Mouse (Mus musculus) adrenal gland, adult (tissue): ENCODE data around the gene Hsd17b2.

ENCODE experiments used
- DNase-seq, 2 experiments: peaks; one replicate each; pipeline ENCODE4 v3.0.0; 2022 to 2023; ENCODE audit warnings: low spot score in 1 of 2; ENCODE audit not compliant: inconsistent age in 2 of 2

Gene Hsd17b2

DNA sequence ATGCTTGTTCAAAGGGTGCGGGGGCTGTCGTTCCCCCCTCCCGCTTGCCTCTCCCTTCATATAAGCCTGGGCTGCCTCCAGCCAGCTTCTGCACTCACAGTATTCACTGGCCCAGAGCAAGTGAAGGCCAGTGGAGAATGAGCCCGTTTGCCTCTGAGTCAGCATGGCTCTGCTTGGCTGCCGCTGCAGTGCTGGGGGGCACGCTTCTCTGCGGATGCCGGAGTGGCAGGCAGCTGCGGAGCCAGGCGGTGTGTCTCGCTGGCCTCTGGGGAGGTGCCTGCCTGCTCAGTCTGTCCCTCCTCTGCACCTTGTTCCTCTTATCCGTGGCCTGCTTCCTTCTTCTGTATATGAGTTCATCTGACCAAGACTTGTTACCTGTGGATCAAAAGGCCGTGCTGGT is at the start of gene Hsd17b2:
Gene Hsd17b2, plus strand, starts transcription at position 46 of the 400 bp plus-strand sequence.
- peak in 1 of 2 experiments; percentile 3 for DNase-seq

DNA sequence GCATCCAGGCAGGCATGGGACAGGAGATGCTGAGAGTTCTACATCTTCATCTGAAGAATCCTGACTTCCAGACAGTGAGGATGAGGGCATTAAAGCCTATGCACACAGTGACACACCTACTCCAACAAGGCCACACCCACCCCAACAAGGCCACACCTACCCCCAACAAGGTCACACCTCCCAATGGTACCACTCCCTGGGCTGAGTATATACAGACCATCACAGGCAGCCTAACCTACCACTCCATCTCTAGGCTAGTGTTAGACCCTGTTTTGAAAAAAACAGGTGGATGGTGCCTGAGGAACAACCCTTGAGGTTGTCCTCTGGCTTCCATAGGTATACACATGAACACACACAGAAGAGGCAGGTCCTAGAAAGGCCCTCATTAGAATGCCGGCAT is 49.4 kb upstream of the Hsd17b2 start:
- DNase-seq: no peak

DNA sequence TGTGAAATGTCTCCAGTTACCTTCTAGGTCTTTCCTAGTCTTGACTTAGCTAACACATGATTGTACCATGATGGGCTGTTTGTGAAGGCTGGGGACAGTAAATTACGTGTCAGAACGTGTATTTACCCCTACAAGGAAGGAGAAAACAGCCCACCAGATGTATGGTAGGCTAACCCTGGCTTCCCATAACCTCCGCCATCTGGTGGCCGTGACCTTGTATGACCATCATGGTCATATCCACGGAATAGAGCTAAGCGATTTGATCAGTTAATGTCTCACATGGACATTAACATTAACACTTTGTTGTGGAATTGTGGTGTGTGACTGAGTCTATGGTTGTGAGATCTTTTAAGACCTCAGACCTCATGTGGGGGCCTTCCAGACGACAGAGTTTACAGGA is 42.7 kb upstream of the Hsd17b2 start:
- no peak for DNase-seq

DNA sequence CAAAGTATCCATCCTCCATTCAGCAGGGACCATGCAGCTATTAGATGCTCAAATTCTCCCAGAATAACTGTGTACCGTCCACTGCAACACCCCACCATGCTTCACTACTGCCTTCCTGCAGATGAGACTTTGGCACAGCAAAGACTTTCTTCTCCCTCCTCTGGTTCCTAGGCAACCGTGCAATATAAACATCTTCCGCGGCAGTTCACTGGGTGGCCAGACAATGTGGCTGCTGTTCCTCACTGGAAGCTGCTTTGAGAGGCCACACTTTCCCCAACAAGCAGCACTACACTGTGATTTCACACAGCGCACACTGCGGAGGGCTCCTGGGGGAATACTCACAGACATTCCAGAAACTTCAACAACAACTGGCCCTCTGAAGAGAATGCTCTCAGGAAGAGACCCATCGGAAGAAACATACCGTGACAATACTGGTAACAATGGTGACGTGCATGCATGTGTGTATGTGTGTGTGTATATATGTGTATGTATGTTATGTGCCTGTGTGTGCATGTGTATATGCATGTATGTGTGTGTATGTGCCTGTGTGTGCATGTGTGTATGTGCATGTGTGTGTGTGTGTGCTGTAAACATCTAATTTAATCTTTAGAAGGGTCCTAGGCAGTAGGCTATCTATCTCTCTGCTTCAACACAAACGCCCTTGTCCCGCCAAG is 41.2 kb upstream of the Hsd17b2 start:
- DNase-seq: no peak

DNA sequence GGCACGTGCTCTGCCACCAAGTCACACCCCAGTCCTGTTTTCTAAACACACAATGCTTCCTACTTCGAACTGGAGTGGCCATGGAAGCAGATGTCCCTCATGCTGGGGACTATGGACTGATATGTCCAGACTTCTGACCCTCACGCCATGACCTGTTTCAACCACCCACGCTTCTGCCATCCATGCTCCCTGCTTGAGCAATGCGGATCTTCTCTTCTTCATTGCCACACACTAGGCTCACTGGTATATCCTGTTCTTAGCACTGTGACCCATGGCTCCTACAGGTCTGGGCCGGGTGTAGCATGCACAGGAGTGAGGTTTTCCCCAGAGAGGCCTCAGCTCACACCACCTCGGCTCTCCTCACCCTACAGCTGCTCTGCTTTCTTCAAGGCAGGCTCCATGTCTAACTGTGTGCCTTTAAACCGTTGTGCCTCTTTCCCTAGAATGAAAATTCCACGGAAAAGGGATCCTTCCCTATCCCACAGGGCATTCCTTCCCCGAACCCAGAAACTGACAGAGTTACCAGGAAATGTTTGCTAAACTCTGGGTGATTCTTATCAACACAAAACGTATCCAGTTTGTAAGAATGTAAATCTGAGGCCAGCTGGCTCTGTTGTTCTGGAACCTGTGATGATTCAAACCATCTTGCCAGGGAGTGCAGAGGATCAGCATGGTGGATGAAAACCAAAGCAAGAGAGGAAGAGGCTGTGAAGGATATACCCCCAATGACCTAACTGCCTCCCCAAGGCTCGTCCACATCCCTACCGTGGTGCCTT is 34.2 kb upstream of the Hsd17b2 start:
- DNase-seq: no peak

DNA sequence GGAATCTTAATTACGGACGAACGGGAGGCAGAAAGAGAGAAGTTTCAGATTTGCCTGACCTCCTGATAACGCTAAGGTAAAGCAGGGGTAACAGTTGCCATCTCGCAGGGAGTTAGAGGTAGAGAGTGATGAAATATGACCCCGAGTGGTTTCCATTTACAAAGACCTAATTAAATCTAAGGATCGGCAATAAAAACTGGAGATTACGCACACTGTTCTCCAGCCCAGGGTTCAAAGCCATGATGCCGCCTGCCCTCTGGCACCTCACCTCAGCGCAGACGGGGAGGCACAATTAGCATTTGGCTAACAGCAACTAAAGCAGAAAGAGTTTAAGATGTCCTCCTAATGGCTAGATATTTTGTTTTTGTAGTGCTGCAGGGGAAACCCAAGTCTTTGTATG is 31.2 kb upstream of the Hsd17b2 start:
- no peak for DNase-seq

DNA sequence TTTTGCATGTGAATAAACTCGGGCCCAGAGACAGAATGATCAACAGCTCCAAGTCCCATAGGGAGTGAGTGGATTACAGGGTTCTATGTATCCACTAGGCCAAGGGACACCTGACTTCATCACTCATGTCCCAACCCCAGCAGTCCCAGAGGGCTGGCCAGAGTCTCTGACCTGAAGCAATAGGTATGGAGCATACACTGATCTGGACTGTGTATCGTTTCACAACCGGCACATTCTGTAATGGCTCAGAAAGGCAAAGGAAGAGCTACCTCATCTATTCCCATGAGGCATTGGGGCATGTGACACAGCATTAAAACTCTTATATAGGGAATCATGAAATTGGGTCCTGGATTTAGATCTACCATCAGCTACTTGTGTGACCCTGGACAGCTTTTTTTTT is 29.1 kb upstream of the Hsd17b2 start:
- no peak for DNase-seq

DNA sequence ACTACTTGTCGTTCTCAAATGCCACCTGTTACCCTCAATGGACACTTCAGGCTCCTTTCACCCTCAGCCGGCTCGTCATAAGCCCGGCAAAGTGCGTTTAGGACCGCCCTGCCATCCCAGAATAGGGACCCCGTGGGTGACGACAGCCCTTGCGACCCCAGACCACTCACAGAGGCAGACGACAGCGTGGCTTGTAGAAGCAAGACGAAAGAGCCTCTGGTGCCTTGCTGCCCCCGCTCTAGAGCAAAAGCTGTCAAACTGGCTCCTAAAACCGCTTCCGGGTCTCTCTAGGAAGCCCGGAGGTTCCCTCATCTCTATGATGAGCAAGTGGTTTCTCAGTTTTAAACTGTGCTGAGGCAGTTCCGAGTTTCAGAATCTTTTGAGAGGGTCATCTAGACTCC is 28.3 kb upstream of the Hsd17b2 start, which contains the start of gene Sdr42e1:
Gene Sdr42e1, minus strand, starts transcription at position 260 of the 401 bp plus-strand sequence.
- DNase-seq: peak; percentile 36 to 81

DNA sequence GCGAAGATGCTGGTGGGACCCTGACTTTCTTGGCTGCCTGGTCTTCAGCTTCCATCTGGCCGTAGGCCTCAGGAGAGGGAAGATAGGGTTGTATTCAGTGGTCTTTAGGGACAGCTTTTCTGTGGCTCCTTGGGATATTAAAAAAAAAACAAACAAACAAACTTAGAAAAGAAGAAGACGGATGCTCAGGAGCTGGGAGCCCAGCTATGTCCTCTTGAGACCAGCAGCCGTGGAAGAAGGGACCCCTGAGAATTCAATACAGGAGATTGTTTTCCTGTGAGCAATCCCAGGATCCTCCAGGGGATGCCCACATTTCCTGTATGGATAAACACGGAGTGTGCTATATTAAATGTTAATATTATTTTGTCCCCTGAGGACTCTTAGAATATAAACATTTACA is 26.5 kb upstream of the Hsd17b2 start:
- no peak for DNase-seq

DNA sequence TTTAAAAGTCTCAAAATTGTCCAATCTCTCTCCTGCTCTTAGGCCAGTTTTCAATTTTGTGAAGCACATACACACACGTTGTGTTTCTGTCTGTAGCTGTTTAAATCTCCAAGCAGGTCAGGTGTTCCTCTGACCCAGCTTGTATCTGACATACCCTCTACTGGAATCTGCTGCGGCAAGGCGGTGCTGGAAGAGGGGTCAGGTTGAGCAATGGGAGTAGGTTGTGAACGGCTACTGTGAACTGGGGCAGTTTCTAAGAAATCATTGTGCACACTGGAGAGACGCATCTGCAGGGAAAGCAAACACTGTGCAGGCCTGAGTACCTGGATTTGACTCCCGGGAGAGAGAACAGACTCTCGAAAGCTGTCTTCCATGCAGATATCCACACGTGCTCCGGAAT is 25.2 kb upstream of the Hsd17b2 start:
- DNase-seq: no peak

DNA sequence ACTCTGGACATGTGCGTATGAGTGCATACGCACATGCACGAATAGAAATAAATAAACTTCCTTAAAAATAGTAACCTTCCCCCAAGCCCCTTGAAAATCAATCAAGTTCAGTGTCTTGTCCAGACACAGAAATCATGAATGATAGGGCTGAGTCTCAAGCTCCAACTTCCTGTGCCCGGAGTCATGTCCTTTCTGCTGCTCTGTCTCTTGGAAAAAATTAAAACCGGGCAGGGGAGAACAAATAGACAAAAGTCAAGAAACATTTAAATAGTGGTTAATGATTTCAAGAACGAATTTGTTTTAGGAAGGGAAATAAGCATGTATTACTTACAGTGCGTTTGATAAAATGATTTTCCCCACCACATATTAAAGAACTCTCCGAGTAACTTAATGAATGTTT is 24.7 kb upstream of the Hsd17b2 start:
- DNase-seq: no peak

DNA sequence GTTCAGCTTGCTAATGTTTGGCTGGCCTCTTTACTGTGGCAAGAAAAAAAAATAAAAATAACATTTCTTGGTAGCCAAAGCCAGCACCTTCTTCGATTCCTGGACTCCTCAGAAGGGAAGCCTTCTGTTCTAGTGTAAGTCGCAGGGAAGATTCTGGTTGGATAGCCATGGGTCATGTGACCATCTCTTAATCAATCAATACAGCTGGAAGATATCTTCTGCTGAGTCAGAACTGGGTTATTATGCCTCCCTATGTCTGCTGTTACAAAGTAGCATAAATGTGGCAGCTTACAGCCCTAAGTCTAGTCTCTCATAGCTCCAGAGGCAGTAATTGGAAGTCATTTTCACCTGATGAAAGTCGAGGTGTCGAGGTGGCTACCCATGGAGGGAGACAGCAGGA is 23.1 kb upstream of the Hsd17b2 start:
- DNase-seq: no peak

DNA sequence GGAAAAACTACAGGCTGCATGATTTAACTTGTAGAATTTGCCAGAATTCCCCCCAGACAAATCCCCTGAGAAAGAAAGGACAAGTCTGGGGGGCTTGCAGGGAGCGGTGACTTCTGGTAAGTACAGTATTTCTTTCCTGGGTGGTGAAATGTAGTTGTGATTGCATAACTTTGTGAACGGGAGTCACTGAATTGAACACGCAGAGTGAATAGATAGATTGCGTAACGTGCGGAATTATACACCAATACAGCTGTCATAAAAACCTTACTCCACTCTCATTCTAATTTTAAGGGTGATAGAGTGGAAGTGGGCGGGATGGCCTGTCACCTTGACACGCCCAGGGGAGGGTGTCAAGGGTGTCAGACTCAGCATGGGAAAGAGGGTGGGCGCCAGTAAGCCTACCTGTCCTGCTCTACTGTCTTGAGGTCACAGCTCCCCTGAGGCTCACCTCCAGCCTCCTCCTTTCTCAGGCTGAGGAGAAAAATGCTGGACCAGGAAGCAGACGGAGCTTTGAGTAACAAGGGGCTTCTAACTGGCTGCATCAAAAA is 17.7 kb upstream of the Hsd17b2 start:
- DNase-seq: no peak

DNA sequence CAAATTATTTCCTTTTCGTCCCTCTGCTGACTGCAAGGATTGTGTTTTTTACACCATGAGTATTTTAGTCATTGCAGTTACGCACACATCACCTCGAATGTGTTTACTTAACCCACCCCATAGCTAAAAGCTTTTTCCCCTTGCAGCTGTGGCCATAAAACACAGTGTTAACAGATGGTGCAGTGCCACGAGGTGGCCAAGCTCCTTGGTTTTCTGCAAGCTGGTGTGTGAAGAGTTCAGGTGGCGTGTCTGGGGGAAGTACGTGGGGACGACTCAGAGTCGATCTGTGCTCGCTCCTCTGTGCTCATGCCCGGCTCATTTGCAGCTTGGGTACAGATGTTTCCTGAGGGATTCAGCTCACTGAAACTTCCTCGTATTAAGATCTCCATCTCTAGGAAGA is 17.2 kb upstream of the Hsd17b2 start:
- DNase-seq: no peak

DNA sequence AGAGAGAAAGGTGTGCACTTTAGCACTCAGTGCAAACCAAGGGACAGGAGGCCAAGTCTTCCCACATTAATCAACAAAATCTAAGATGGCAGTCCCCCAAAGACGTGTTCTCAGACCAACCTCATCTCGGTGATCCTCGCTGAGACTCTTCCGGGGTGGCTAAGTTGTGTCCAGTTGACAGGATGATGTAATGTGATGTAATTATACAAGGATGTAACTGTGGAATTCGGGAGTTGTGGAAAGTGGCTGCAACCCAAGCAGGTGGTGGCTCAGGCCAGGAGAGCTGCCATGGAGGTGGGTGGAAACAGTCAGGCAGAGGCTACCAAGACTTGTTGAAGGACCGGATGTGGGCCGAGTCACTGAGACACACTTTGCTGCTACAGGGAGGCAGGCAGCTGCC is 13.8 kb upstream of the Hsd17b2 start:
- no peak for DNase-seq

DNA sequence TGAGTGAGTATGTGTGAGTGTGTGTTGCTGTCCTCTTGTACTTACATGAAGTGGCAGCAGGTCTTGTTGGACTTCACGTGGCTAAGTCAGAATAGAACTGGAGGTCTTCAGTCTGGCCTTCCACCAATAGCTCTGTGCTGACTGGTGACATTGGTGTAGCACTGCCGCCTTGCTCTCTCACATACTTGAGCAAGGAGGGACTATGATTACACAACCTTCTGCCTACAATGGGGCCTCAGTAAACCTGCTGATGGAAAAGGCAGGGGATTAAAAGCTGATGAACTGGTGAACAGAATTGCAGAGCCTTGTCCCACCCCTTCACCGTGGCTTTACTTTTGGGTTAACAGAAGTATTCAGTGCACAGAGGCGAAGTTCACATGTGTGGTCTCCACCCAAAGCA is 9.6 kb upstream of the Hsd17b2 start:
- no peak for DNase-seq

DNA sequence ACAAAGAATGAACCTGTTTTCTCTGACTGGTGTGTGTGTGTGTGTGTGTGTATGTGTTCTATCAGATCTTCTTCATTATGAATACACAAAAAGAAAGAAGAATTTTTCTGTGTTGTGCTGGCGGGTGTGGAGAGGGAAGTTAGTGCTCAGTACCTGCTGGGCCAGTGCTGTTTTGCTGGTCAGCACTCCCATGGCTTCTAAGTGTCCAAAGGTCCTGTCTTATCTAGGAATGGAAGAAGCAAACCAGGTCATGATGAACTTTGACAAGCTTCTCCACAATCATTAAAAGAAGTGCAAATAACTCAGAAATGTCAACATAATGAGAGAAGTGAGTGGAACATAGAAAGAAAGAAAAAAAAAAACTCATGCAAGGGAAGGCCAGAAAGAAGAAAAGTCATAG is 6.1 kb upstream of the Hsd17b2 start:
- no peak for DNase-seq

DNA sequence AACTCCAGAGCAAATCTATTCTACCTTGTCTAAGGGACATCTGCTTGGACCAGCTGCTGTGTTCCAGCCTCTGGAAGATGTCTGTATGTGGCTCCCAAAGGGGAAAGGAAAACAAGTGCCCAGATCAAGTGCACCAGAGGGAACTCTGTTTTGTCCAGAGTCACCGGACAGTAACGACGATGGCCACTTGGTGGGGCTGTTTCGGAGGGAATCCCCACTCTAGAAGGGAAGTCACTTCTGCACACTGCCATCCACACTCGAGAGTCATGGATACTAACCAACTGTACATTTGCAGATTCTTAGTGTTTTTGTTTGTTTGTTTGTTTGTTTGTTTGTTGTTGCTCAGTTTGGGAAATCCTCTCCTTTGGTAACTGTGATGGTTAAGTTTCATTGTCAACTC is 4.5 kb upstream of the Hsd17b2 start:
- peak; percentile 10 to 58 for DNase-seq

DNA sequence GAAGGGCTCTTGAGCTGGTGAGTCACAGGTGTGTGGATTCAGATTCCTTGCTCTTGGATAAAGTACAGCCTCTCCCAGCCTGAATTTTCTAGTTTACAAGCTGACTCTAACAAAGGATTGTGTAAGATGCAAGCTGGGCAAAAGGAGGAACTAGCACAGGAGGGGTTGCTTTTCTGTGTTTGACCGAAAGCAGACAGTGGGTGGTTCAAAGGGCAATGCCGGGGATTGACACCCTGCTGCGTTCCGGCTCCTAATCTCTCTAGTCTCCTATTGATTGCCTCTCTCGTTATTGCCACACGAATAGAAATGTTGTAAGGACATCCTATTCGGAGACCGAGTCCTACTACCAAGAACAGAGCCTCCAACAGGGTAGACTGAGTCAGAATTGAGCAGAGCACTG is 1.0 kb upstream of the Hsd17b2 start:
- DNase-seq: no peak

DNA sequence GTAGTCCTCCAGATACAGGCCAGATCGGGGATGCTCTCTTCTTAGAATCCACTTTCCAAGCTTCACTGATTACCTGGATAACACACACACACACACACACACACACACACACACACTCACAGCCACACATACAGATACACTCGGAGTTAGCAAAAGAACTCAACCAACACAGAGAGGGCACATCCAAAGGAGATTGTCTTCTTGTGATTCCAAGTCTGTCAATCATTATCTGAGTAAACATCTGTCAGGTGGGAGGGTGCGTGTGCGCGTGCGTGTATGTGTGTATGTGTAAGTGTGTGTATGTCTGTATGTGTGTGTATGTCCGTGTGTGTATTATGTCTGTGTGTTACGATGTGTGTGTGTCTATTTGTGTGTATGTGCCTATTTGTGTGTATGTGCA is 458 bp upstream of the Hsd17b2 start:
- no peak for DNase-seq

DNA sequence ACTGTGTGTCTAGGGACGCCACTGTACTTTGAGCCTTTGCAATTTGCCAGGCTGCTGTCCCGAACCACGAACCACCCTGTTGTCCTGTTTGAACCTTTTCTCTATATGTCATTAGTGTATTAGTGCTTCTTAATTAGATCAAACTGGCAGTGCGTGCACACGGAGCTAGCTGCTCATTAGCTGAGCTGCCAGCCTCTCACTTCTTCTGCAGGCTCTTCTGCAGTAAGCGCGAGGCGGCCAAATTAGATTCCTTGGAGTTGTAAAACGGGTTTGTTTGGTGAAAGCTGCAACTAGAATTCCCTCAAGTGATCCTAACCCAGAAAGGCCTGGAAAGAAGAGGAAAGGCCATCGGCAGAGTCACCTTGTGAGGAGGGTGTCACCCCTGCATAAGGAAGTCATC is 997 bp downstream of the Hsd17b2 start:
- no peak for DNase-seq

DNA sequence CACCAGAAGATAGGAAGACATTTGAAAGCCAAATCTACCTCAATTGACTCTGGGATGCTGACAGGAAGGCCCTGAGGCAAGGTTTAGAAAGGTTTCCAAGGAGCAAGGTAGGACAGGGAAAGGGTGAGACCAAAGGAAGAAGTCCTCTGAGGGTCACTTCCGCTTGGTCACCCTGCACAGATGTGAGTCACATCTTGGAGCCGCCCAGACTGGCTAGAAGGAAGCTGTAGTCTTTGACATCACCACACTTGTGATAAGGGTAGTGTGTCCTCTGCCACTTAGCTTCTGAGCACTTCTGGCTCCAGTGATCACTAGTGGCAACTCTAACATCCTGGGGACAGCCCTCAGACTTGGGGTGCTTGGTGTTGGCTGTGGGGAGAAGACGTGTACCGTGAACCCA is 4.4 kb downstream of the Hsd17b2 start:
- DNase-seq: no peak
